Mouse (Mus musculus): Measurements from ENCODE around the gene Iffo2. TPM values are rescaled to one million over a fixed set of nuclear protein-coding genes. Genes with fewer than 3 reads are reported as not detected.

Gene Iffo2
- 12.2 TPM for total RNA-seq (2023)

DNA sequence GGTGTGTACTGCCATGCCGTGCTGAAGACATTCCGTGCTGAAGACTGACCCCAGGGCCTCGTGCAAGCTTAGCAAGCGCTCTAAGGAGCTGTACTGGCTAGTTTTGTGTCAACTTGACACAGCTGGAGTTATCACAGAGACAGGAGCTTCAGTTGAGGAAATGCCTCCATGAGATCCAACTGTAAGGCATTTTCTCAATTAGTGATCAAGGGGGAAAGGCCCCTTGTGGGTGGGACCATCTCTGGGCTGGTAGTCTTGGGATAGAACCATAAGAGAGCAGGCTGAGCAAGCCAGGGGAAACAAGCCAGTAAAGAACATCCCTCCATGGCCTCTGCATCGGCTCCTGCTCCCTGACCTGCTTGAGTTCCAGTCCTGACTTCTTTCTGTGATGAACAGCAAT is at the start of gene Iffo2:
Gene Iffo2 (plus strand): TSS at position 301 of the 400 bp plus-strand sequence.

DNA sequence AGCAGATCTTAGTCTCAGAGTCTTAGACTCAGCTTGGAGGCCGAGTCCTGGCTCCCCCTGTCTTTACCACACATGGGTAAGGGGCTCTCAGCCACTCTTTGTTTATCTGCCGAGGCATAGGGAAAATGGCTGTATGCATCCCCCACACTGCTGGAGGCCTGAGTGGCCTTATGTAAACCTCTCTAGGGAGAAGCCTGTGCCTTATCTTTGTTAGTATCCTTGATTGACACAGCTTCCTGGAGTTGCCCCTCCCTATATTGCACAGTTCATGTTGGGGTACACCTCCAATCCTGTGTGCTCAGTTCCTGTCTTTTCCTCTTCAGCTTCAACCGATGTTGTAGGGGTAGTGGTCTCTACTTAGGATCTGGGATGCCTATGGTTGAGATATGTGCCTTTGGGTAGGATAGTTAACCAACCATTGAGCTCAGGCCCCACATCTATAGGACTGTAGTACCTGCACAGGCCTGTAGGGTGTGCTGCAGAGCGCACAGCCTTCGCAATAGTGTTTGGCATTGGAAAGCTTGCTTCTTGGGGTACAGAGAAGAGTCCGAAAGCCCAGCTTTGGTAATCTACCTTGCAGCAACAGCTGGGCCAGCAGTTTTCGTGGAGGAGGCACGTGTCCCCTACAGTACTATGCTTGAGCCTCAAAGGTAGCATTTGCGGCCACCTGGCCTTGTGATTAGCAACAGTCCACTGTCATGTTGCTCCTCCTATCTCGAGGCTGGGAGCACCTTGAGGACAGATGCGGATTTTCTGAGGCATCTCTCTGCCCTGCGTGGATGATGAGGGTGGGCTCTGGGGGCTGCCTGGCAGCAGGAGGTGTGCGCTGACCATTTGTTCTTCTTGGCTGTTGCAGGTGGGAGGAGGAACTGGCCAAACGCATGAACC is 72.3 kb downstream of the Iffo2 start, which contains the start of gene Gm21969:
Gene Gm21969 (plus strand): TSS at position 830 of the 888 bp plus-strand sequence.

DNA sequence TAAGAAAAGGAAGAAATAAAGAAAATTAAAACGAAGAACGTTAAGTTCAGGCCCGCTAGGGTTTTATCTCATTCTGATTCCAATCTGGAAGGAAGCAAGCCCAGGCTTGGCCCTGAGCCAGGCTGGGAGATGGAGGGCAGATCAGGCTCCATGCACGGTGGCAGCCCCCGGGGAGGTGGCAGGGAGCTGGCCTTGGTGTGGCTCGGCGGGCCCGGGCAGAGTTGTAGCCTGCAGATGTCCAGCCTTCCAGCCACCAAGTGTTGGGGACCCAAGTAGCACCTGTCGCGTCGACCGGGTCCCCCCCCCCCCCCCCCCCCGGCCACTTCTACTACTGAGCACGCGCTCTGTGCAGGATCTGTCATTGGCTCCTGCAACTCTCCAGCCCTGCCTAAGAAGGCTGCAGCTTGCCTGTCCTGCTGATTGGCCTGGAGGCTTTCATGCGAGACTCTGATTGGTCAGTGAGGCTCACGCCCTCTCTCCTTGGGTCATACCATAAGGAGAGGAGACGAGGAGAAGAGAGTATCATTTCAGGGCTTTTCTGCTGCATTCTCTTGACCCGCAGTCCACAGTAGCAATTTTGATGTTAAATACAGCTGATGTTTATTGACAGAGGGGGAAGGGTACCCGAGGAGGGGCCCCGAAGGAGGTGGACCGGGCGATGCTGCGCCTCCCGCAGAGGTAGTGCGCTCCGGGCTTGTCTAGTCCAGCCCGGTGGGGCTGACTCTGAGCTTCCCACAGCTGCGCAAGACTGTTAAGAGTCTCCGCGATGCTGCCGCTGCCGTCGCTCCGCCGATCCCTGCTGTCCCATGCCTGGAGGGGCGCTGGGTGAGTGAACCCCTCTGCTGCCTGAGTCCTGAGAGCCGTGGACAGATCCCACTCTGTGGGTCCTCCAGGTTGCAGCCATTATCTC is 92.3 kb downstream of the Iffo2 start, which contains the start of gene Aldh4a1:
Gene Aldh4a1 (plus strand): TSS at position 494 of the 910 bp plus-strand sequence.

DNA sequence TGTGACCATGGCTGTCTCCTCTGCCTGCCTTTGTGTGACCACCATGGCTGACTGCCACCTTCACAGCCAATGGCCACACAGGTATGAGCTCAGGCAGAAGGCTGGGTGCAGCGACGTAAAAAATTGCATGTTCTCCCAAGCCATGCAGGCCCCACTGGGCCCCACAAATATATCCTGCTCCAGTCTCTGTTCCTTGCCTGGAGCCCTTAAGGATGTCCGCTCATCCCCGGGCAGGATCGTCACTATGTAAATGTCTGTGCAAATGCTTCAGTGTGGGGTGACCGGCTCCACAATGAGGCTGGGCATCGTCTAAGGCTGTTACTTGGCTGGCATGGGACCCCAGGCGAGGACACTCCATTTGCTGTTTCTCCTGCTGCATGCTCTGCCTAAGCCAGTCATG is 122.9 kb downstream of the Iffo2 start, which contains the start of gene Tas1r2:
Gene Tas1r2 (plus strand): TSS at position 301 of the 400 bp plus-strand sequence.

Other genes starting within 250 kb of the Iffo2 start
- 3.9 TPM for gene Pqlc2, start 219.8 kb upstream of the Iffo2 start, total RNA-seq (2023)
- gene Akr7a5, start 219.8 kb upstream of the Iffo2 start, total RNA-seq (2023), result 14.8 TPM
- gene Mrto4, start 178.0 kb upstream of the Iffo2 start, total RNA-seq (2023), result 106 TPM
- 41.5 TPM for gene Emc1, start 178.0 kb upstream of the Iffo2 start, total RNA-seq (2023)
- gene Ubr4, start 177.9 kb upstream of the Iffo2 start, total RNA-seq (2023), result 210 TPM
- gene Gm21969, start 72.6 kb downstream of the Iffo2 start, total RNA-seq (2023), result 0.24 TPM
- gene Aldh4a1, start 92.3 kb downstream of the Iffo2 start, total RNA-seq (2023), result 20.8 TPM
- not detected for gene Tas1r2, start 123.0 kb downstream of the Iffo2 start, total RNA-seq (2023)

Data from CD8-positive naive resting alpha-beta T cell, adult 57 days (primary cell).